Mouse (Mus musculus) ES-E14 (cell line): ENCODE results near the gene Cfap20. TPM values are rescaled to one million over a fixed set of nuclear protein-coding genes. Genes with fewer than 3 reads are reported as not detected.

Experiments used
- DNase-seq: peaks from one replicate; pipeline ENCODE4 v3.0.0-alpha.2; 2013; ENCODE audit warnings: low read depth, low spot score
- H3K27ac ChIP-seq: 2 replicates; pipeline ENCODE4 v1.5.1; 2012; ENCODE audit warnings: low read depth, mild to moderate bottlenecking, low read length, moderate library complexity, mixed read lengths; ENCODE audit not compliant: poor library complexity, insufficient read depth, severe bottlenecking
- H3K36me3 ChIP-seq: 2 replicates; pipeline ENCODE4 v1.6.1; 2012; ENCODE audit warnings: mild to moderate bottlenecking, low read length, moderate library complexity, mixed read lengths; ENCODE audit not compliant: control insufficient read depth, poor library complexity, insufficient read depth, severe bottlenecking
- H3K4me1 ChIP-seq, 2 experiments: fragments of 150-350 bp in 1 of 2; sonication (generic) in 1 of 2; 2 replicates each; pipeline ENCODE4 v1.6.1; 2012; ENCODE audit warnings: low read length in 2 of 2, mild to moderate bottlenecking in 1 of 2, mixed read lengths in 1 of 2; ENCODE audit not compliant: control insufficient read depth in 2 of 2, insufficient read depth in 2 of 2, poor library complexity in 1 of 2
- H3K4me3 ChIP-seq, 2 experiments: fragments of 150-350 bp in 1 of 2; sonication (generic) in 1 of 2; 2 replicates each; pipeline ENCODE4 v1.5.1; 2012; ENCODE audit warnings: low read length in 2 of 2, low read depth in 1 of 2, mild to moderate bottlenecking in 1 of 2, mixed read lengths in 1 of 2; ENCODE audit not compliant: insufficient read depth in 1 of 2, poor library complexity in 1 of 2, severe bottlenecking in 1 of 2
- H3K9ac ChIP-seq: 2 replicates; pipeline ENCODE4 v1.6.1; 2012; ENCODE audit warnings: low read depth, mild to moderate bottlenecking, low read length, mixed read lengths; ENCODE audit not compliant: poor library complexity, insufficient read depth, severe bottlenecking
- H3K9me3 ChIP-seq: fragments of 150-350 bp; sonication (generic); 2 replicates; pipeline ENCODE4 v1.6.1; 2012; ENCODE audit warnings: low read depth, mild to moderate bottlenecking, low read length; ENCODE audit not compliant: control insufficient read depth, insufficient read depth
- CHD2 ChIP-seq: IDR thresholded peaks from 2 replicates; pipeline ENCODE4 v1.6.1; 2014; ENCODE audit warnings: mild to moderate bottlenecking, low read depth, low read length, inconsistent platforms
- HCFC1 ChIP-seq: IDR thresholded peaks from 2 replicates; pipeline ENCODE4 v1.6.1; 2012; ENCODE audit warnings: low read length, inconsistent platforms, borderline replicate concordance; ENCODE audit not compliant: insufficient read depth
- MAFK ChIP-seq: IDR thresholded peaks from 2 replicates; pipeline ENCODE4 v1.6.1; 2014; ENCODE audit warnings: mild to moderate bottlenecking, low read depth, low read length, inconsistent platforms; ENCODE audit not compliant: insufficient read depth
- ZC3H11A ChIP-seq: IDR thresholded peaks from 2 replicates; pipeline ENCODE4 v1.6.1; 2012; ENCODE audit warnings: low read depth, mild to moderate bottlenecking, inconsistent platforms, low read length, borderline replicate concordance
- ZNF384 ChIP-seq: IDR thresholded peaks from 2 replicates; pipeline ENCODE4 v1.6.1; 2012; ENCODE audit warnings: low read depth, low read length, inconsistent platforms
- in situ Hi-C, 2 experiments: fragments of 600-800 bp; cut with MboI; formaldehyde crosslinking; loops; one replicate each; pipeline ENCODE4 v1.15.1; 2025; ENCODE audit warnings: low sequenced_read_pairs in 2 of 2, inconsistent platforms in 1 of 2; ENCODE audit not compliant: unreplicated experiment in 2 of 2
- total RNA-seq: library from RNA; depleted of rRNA; stranded (reverse); fragments of 300-350 nt; gene quantifications from 2 replicates; pipeline ENCODE4 v1.2.3, GENCODE M21; 2012

Cfap20 gene
- total RNA-seq, 1 experiment, result 70.5 TPM

DNA sequence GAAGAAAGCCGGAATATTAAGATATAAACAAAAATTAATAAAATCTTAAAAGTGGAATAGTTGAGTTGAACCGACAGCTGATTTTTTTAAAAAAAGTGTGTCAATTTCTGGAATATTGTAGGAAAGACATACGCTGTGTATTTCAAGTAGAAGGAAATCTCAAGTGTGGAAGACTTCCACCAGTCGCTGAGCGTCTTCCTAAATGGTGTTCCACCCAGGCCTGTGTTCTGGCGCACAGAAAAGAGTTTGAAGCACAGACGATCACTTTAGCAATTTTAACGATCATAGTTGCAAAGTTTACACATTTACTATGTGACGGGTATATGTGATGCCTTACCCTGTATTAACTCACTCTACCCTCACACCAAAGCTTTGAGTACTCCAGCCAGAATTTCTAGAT lies 802 bp upstream of the Cfap20 start:
- Histone ChIP-seq H3K9ac (no peak overlapping the region), H3K4me1 (peaks cover 3 to 7% of the 10 kb centered on the region in 2 experiments; a peak in 2 of 4 replicates), H3K27ac (no peak overlapping the region), H3K9me3 (no peaks in the 10 kb centered on the region), H3K36me3 (no peaks in the 10 kb centered on the region), H3K4me3 (peak overlapping the region in 1 of 2 experiments; percentile 44; a peak in 2 of 4 replicates)
- no peak for DNase-seq
- TF ChIP-seq CHD2 (no peak), ZC3H11A (0 out of 2 replicates have a peak, but pooled peaks have one; percentile 1)
- in situ Hi-C loops, result no loop called here

DNA sequence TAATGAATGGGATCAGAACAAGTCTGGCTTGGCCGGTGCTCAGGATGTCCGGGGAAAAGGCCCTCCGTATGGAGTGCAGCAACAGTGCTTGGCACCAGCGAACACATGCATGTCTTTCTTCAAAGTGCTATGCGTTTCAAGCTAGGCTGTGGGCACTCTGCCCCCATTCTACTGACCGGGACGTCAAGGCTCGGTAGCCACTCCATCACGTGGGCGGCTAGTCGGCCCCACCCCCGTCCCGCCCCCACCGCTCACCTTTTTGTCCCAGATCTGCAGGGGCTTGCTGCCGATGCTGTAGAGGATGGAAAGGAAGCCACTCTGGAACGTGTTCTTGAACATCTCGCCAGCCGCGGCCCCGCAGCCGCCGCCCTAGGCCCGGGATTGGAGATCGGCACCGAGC lies 436 bp downstream of the Cfap20 start:
- peak; percentile 17 for DNase-seq
- H3K9ac ChIP-seq, result peak overlapping the region; percentile 80
- H3K4me3 ChIP-seq, result peak overlapping the region; percentile 75 to 76
- peak overlapping the region; percentile 42 for H3K27ac ChIP-seq
- H3K9me3 ChIP-seq, result no peaks in the 10 kb centered on the region
- in situ Hi-C loops, result no loop called here
- no peaks in the 10 kb centered on the region for H3K36me3 ChIP-seq
- peaks cover 3 to 11% of the 10 kb centered on the region in 2 experiments; a peak in 2 of 4 replicates for H3K4me1 ChIP-seq
- TF ChIP-seq HCFC1 (no peak), MAFK (no peak), ZC3H11A (no peak), ZNF384 (no peak), CHD2 (no peak)

DNA sequence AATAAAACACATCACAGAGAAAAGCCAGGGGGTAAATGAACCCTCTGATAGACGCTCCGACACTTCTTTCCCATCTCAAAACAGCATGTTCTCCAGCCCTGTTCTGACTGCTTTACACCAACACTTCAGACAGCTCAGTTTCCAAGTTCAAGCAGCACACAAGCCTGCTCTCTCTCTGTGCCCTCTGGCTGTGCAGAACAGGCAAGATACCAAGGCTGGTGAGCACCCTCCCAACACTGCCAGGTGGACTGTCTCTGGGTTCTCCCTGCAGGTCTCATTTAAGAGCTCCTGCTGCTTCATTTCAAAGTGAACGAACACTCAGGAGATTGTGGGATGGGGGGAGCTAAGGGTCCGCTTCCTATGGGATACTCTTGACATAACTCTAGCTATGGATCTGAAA lies 1.5 kb downstream of the Cfap20 start:
- TF ChIP-seq ZNF384 (no peak), MAFK (no peak), HCFC1 (no peak), CHD2 (no peak)
- Histone ChIP-seq H3K4me1 (peaks cover 3 to 14% of the 10 kb centered on the region in 2 experiments; a peak in 2 of 4 replicates), H3K4me3 (no peak overlapping the region), H3K27ac (no peak overlapping the region), H3K36me3 (peaks cover 2% of the 10 kb centered on the region; the same call in 1 of the 2 replicates), H3K9ac (no peak overlapping the region), H3K9me3 (no peaks in the 10 kb centered on the region)
- DNase-seq, result no peak
- in situ Hi-C loops, result no loop called here

DNA sequence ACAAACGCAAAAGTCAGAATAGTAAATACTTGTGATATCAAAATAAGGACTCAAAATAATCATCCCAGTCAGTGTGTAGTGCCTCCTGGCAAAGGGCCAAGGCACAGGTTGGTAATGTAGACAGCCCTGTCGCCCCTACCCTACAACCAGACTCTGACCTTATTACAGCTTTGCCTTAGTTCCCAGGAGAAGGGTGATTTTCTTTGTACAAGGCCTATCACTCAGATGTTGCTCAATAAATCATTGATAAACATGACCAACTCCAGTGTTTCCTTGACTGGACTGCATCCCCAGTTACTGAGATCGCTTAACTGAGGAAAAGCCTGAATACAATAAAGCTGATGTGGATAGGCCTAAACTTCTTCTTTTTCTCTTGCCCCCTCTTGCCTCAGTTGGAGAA lies 2.2 kb downstream of the Cfap20 start:
- no peak overlapping the region for H3K9ac ChIP-seq
- H3K4me3 ChIP-seq, result no peak overlapping the region
- in situ Hi-C loops, result no loop called here
- peaks cover 3 to 14% of the 10 kb centered on the region in 2 experiments; a peak in 2 of 4 replicates for H3K4me1 ChIP-seq
- H3K36me3 ChIP-seq, result peaks cover 2% of the 10 kb centered on the region; the same call in 1 of the 2 replicates
- TF ChIP-seq ZC3H11A (no peak), HCFC1 (no peak), MAFK (no peak), ZNF384 (no peak), CHD2 (no peak)
- H3K27ac ChIP-seq, result no peak overlapping the region
- no peaks in the 10 kb centered on the region for H3K9me3 ChIP-seq
- DNase-seq, result no peak

DNA sequence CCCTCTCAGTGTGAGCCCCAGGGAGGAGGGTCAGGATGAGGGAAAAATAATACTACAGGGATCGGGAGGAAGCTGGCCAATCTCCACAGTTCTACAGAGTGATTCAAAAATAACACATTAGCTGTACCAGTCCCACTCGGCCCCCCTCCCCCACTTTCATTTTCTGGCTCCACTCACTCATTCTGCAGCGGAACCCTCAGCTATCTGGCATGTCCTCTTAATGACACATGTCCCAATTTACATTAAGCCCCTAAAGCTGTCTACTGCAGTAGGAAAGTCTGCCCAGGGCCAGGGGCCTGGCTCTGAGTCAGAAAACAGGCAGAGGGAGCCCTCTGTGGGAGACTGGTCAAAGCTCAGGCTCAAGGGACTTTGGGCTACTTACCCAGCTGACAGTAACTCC lies 4.7 kb downstream of the Cfap20 start:
- H3K9me3 ChIP-seq, result no peaks in the 10 kb centered on the region
- H3K27ac ChIP-seq, result no peak overlapping the region
- no peak for DNase-seq
- H3K36me3 ChIP-seq, result peaks cover 2% of the 10 kb centered on the region; the same call in 1 of the 2 replicates
- in situ Hi-C loops, result no loop called here
- no peak for TF ChIP-seq HCFC1
- no peak for TF ChIP-seq CHD2
- TF ChIP-seq MAFK, result no peak
- no peak for TF ChIP-seq ZNF384
- TF ChIP-seq ZC3H11A, result no peak
- H3K9ac ChIP-seq, result no peak overlapping the region
- H3K4me1 ChIP-seq, result peaks cover 3 to 12% of the 10 kb centered on the region in 2 experiments; a peak in 2 of 4 replicates
- H3K4me3 ChIP-seq, result no peak overlapping the region
